Mouse (Mus musculus) liver, adult 2 months (tissue): ENCODE data around the gene Azgp1. TPM values are rescaled to one million over a fixed set of nuclear protein-coding genes. Genes with fewer than 3 reads are reported as not detected.
A peak's percentile ranks its signal among the peaks of the same experiment; 100 is the strongest.
"Not testable (repeated sequence)": the region's sequence is repeated elsewhere in the genome, so short reads cannot be mapped to it uniquely, and the experiment has no call there.

Experiments
- DNase-seq: peaks from one replicate; pipeline ENCODE4 v3.0.0-alpha.2; 2011; ENCODE audit warnings: low read depth, low spot score; ENCODE audit errors: extremely low read depth
- H3K27ac ChIP-seq: fragments of 200-500 bp; replicated peaks from 2 replicates; pipeline ENCODE4 v1.5.1; 2012; ENCODE audit warnings: low read depth, mild to moderate bottlenecking, control low read depth, inconsistent platforms, low read length; ENCODE audit not compliant: insufficient read depth
- H3K27me3 ChIP-seq: fragments of 200-500 bp; 2 replicates; pipeline ENCODE4 v1.6.1; 2012; ENCODE audit warnings: mild to moderate bottlenecking, moderate library complexity, low read length, inconsistent platforms; ENCODE audit not compliant: control insufficient read depth, insufficient read depth
- H3K36me3 ChIP-seq: fragments of 200-500 bp; 2 replicates; pipeline ENCODE4 v1.6.1; 2012; ENCODE audit warnings: low read length, inconsistent platforms; ENCODE audit not compliant: control insufficient read depth, insufficient read depth
- H3K4me1 ChIP-seq: fragments of 200-500 bp; 2 replicates; pipeline ENCODE4 v1.6.1; 2011; ENCODE audit warnings: low read length; ENCODE audit not compliant: control insufficient read depth, insufficient read depth
- H3K4me3 ChIP-seq: fragments of 200-500 bp; 2 replicates; pipeline ENCODE4 v1.5.1; 2011; ENCODE audit warnings: low read depth, mild to moderate bottlenecking, control low read depth, low read length, moderate library complexity; ENCODE audit not compliant: insufficient read depth
- H3K79me2 ChIP-seq: fragments of 200-500 bp; 2 replicates; pipeline ENCODE4 v1.6.1; 2012; ENCODE audit warnings: inconsistent platforms, mild to moderate bottlenecking, low read length, moderate library complexity; ENCODE audit not compliant: control insufficient read depth, insufficient read depth
- H3K9ac ChIP-seq: fragments of 200-500 bp; 2 replicates; pipeline ENCODE4 v1.6.1; 2012; ENCODE audit warnings: low read depth, mild to moderate bottlenecking, control low read depth, inconsistent platforms, low read length
- CTCF ChIP-seq: fragments of 200-500 bp; IDR thresholded peaks from 2 replicates; pipeline ENCODE4 v1.5.1; 2011; ENCODE audit warnings: low read depth, low read length, control low read depth
- POLR2A ChIP-seq: fragments of 200-500 bp; IDR thresholded peaks from 2 replicates; pipeline ENCODE4 v1.6.1; 2011; ENCODE audit warnings: low read length, control low read depth; ENCODE audit not compliant: insufficient read depth; ENCODE audit errors: extremely low read depth
- WGBS: fragments of 180-500 bp; shearing (Covaris S2); methylation state at CpG from one replicate; pipeline ENCODE4 v1.1.7; 2018; 5-methylcytosine and 5-hydroxymethylcytosine counted together
- polyA plus RNA-seq: library from polyadenylated mRNA; depleted of rRNA; stranded (reverse); fragments of >200 nt; gene quantifications from 2 replicates; pipeline ENCODE4 v1.2.3, GENCODE M21; 2012; rRNA removed
- total RNA-seq: library from RNA; depleted of rRNA; stranded (reverse); fragments of >200 nt; gene quantifications from 2 replicates; pipeline ENCODE4 v1.2.3, GENCODE M21; 2014; rRNA removed

Azgp1 gene
- total and polyA plus RNA-seq, 2 experiments = 1,209 to 1,614 TPM

DNA sequence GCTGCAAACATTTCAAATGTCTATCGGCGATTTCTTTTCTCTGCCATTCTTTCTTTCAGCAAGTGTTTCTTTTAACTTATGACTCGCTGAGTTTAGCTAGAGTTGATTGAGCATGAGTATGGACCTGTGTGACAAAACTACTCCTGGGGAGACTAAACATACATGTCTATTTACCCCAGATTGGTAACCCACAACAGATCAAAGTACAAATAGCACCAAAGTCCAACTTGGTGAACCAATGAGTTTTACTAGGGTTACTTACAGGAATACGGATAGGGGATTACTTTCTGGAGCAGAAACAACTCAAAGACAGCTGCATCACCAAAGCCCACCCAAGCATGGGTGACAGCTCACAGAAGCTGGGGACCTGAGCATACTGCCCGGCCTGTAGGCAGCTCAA, 28.1 kb downstream of the Azgp1 start:
- peak; percentile 93 for DNase-seq
- Histone ChIP-seq H3K4me3 (no peak overlapping the region), H3K27me3 (no peaks in the 10 kb centered on the region), H3K9ac (peak overlapping the region; percentile 68), H3K4me1 (peaks cover 26% of the 10 kb centered on the region), H3K36me3 (no peaks in the 10 kb centered on the region), H3K27ac (peak overlapping the region; percentile 99), H3K79me2 (no peaks in the 10 kb centered on the region)
- no peak for TF ChIP-seq POLR2A
- no peak for TF ChIP-seq CTCF
- 26% methylated on average over 5 of the region's 5 CpGs for WGBS

DNA sequence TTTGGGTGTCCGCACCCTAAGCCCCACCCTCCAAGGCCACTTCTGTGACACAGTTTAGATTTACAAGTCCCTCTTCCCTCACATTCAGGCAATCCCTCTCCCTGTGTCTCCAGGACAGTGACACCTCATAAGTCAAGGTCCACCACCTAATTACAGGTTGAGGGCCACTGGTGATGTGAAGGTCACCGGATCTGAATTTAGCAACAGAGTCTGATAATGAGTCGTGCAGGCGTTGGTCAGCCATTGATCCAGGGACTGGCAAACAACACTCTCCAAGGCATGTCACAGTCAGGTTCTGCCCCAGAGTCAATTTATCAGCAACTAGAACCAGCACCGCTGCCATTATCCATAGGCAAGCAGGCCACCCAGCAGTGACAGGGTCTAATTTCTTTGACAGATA, 31.1 kb downstream of the Azgp1 start:
- H3K36me3 ChIP-seq = no peaks in the 10 kb centered on the region
- no peaks in the 10 kb centered on the region for H3K27me3 ChIP-seq
- H3K4me1 ChIP-seq = peaks cover 25% of the 10 kb centered on the region
- peak overlapping the region; percentile 25 for H3K9ac ChIP-seq
- H3K4me3 ChIP-seq = no peak overlapping the region
- peak overlapping the region; percentile 88 for H3K27ac ChIP-seq
- DNase-seq = peak; percentile 97
- 30% methylated on average over 5 of the region's 5 CpGs for WGBS
- TF ChIP-seq CTCF (no peak), POLR2A (no peak)
- H3K79me2 ChIP-seq = no peaks in the 10 kb centered on the region

DNA sequence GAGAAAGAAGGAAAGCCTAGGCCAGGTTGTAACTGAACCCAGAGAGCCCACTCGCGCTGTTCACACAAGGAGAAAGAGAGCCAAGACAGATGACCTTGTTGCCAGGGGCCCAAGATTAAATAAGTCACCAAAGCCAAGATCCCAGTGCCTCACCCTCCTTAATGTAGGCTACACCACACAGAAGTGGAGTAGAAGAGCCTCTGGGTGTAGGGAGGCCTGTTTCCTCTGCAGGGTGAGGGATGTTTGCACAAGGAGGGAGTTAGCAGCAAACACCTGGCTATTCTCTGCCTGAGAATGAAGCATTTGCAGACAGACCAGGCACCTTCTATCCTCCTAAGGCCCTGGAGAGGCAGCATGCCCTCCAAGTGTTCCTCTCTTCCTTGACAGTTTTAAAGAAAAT, 35.2 kb downstream of the Azgp1 start:
- H3K4me3 ChIP-seq = no peak overlapping the region
- H3K36me3 ChIP-seq = no peaks in the 10 kb centered on the region
- H3K27ac ChIP-seq = no peak overlapping the region
- 93% methylated on average over 2 of the region's 2 CpGs for WGBS
- no peak for DNase-seq
- no peaks in the 10 kb centered on the region for H3K27me3 ChIP-seq
- H3K9ac ChIP-seq = no peak overlapping the region
- no peaks in the 10 kb centered on the region for H3K79me2 ChIP-seq
- peaks cover 11% of the 10 kb centered on the region for H3K4me1 ChIP-seq
- no peak for TF ChIP-seq CTCF
- no peak for TF ChIP-seq POLR2A

- H3K36me3 ChIP-seq = no peaks in the 10 kb centered on the region
- no peaks in the 10 kb centered on the region for H3K79me2 ChIP-seq
- H3K27me3 ChIP-seq = no peaks in the 10 kb centered on the region
- no peak for TF ChIP-seq CTCF
- TF ChIP-seq POLR2A = no peak
- DNase-seq = no peak
- peaks cover 10% of the 10 kb centered on the region for H3K4me1 ChIP-seq
- H3K27ac ChIP-seq = no peak overlapping the region
- no peak overlapping the region for H3K9ac ChIP-seq
- no peak overlapping the region for H3K4me3 ChIP-seq
Observed at GRCm38 (mm10) chr5:138016997-138017396, 35.7 kb downstream of the Azgp1 start.

- not testable (repeated sequence) for H3K79me2 ChIP-seq, H3K4me3 ChIP-seq, H3K9ac ChIP-seq, H3K27me3 ChIP-seq, H3K36me3 ChIP-seq, H3K4me1 ChIP-seq
- H3K27ac ChIP-seq = peak overlapping the region; percentile 75
- peak; percentile 89 for DNase-seq
- WGBS = 40% methylated on average over 4 of the region's 4 CpGs
Observed at GRCm38 (mm10) chr5:138019577-138019976, 38.3 kb downstream of the Azgp1 start.

DNA sequence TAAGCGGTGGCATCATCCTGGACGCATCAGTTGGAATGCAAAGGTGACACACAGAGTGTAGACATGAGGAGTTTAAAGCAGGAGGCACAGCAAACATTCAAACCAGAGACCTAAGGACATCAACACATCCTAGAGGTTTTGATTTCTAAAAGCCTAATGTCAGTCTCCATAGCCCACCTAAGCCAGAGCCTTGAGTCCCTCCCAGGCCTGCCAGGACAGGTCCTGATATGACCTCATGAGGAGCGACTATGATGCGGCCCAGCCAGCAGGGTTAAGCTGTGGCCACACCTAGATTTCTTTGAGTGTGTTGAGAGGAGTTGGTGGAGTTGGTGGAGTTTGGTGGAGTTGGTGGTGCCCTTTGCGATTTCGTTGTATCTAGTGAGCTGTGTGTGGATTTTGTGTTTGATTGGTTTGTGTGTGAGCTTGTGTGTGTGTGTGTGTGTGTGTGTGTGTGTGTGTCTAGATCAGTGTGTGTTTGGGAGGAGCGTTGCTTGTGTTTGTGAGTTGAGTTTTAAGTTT, 39.7 kb downstream of the Azgp1 start, which contains the start of the genes Smok3a and Smok3b:
TSS of gene Smok3a (plus strand) at position 301 of the 519 bp plus-strand sequence.
TSS of gene Smok3b (plus strand) at position 469 of the 519 bp plus-strand sequence.
- 96% methylated on average over 4 of the region's 7 CpGs for WGBS
- peak within 1 kb of the TSS; percentile 75; the same call in 1 of the 2 replicates for H3K27ac ChIP-seq
- not testable (repeated sequence) for H3K4me3 ChIP-seq, H3K36me3 ChIP-seq, H3K27me3 ChIP-seq, H3K9ac ChIP-seq, DNase-seq, H3K4me1 ChIP-seq, H3K79me2 ChIP-seq

Other genes starting within 250 kb of the Azgp1 start
- 0.13 and 0.18 TPM in 2 replicates for gene Nyap1, start 239.9 kb upstream of the Azgp1 start, total RNA-seq
- 0.17 and 0.28 TPM in 2 replicates for gene Nyap1, start 239.9 kb upstream of the Azgp1 start, polyA plus RNA-seq
- 4.4 and 4.5 TPM in 2 replicates for gene Tsc22d4, start 235.8 kb upstream of the Azgp1 start, total RNA-seq
- gene Tsc22d4, start 235.8 kb upstream of the Azgp1 start, polyA plus RNA-seq = 11.4 and 22.1 TPM in 2 replicates
- gene Ppp1r35, start 202.7 kb upstream of the Azgp1 start, total RNA-seq = 11.5 and 16.7 TPM in 2 replicates
- 28.9 and 34.0 TPM in 2 replicates for gene Ppp1r35, start 202.7 kb upstream of the Azgp1 start, polyA plus RNA-seq
- 13.7 and 15.9 TPM in 2 replicates for gene Mepce, start 193.9 kb upstream of the Azgp1 start, total RNA-seq
- gene Mepce, start 193.9 kb upstream of the Azgp1 start, polyA plus RNA-seq = 16.3 and 18.7 TPM in 2 replicates
- 3.3 and 4.2 TPM in 2 replicates for gene Zcwpw1, start 193.7 kb upstream of the Azgp1 start, total RNA-seq
- gene Zcwpw1, start 193.7 kb upstream of the Azgp1 start, polyA plus RNA-seq = 1.7 and 1.9 TPM in 2 replicates
- 3.2 TPM in 2 replicates for gene Pilra, start 145.2 kb upstream of the Azgp1 start, total RNA-seq
- gene Pilra, start 145.2 kb upstream of the Azgp1 start, polyA plus RNA-seq = 2.3 and 2.4 TPM in 2 replicates
- 3.2 and 6.1 TPM in 2 replicates for gene Pilrb1, start 123.4 kb upstream of the Azgp1 start, total RNA-seq
- gene Pilrb1, start 123.4 kb upstream of the Azgp1 start, polyA plus RNA-seq = 2.7 and 5.1 TPM in 2 replicates
- 2.1 and 3.7 TPM in 2 replicates for gene Pilrb2, start 109.7 kb upstream of the Azgp1 start, total RNA-seq
- gene Pilrb2, start 109.7 kb upstream of the Azgp1 start, polyA plus RNA-seq = 2.2 and 4.4 TPM in 2 replicates
- 141 and 173 TPM in 2 replicates for gene Cyp3a13, start 59.9 kb upstream of the Azgp1 start, total RNA-seq
- gene Cyp3a13, start 59.9 kb upstream of the Azgp1 start, polyA plus RNA-seq = 22.9 and 28.6 TPM in 2 replicates
- gene Gjc3, start 18.4 kb upstream of the Azgp1 start, total RNA-seq = 0.47 and 0.55 TPM in 2 replicates
- gene Gjc3, start 18.4 kb upstream of the Azgp1 start, polyA plus RNA-seq = 0.18 and 0.44 TPM in 2 replicates
- not detected in 2 replicates for gene Smok3a, start 39.7 kb downstream of the Azgp1 start, total RNA-seq
- not detected in 2 replicates for gene Smok3a, start 39.7 kb downstream of the Azgp1 start, polyA plus RNA-seq
- gene Smok3b, start 39.9 kb downstream of the Azgp1 start, total RNA-seq = 0.37 TPM in 1 of 2 replicates, not detected in the other
- gene Smok3b, start 39.9 kb downstream of the Azgp1 start, polyA plus RNA-seq = not detected in 2 replicates
- not detected in 2 replicates for gene Smok3c, start 71.7 kb downstream of the Azgp1 start, total RNA-seq
- gene Smok3c, start 71.7 kb downstream of the Azgp1 start, polyA plus RNA-seq = not detected in 2 replicates
- 22.2 and 24.3 TPM in 2 replicates for gene Zkscan1, start 103.6 kb downstream of the Azgp1 start, total RNA-seq
- gene Zkscan1, start 103.6 kb downstream of the Azgp1 start, polyA plus RNA-seq = 3.1 and 3.9 TPM in 2 replicates
- 8.9 and 10.2 TPM in 2 replicates for gene Zscan21, start 135.4 kb downstream of the Azgp1 start, total RNA-seq
- gene Zscan21, start 135.4 kb downstream of the Azgp1 start, polyA plus RNA-seq = 6.0 and 6.8 TPM in 2 replicates
- 3.5 and 3.8 TPM in 2 replicates for gene Zfp113, start 174.2 kb downstream of the Azgp1 start, total RNA-seq
- gene Zfp113, start 174.2 kb downstream of the Azgp1 start, polyA plus RNA-seq = 3.6 and 4.2 TPM in 2 replicates
- gene Cops6, start 179.6 kb downstream of the Azgp1 start, total RNA-seq = 61.9 and 74.4 TPM in 2 replicates
- gene Cops6, start 179.6 kb downstream of the Azgp1 start, polyA plus RNA-seq = 109 and 118 TPM in 2 replicates
- gene Ap4m1, start 190.5 kb downstream of the Azgp1 start, total RNA-seq = 9.6 and 12.3 TPM in 2 replicates
- gene Ap4m1, start 190.5 kb downstream of the Azgp1 start, polyA plus RNA-seq = 9.1 and 14.8 TPM in 2 replicates
- 11.0 and 14.8 TPM in 2 replicates for gene Mcm7, start 190.9 kb downstream of the Azgp1 start, total RNA-seq
- 9.7 and 12.4 TPM in 2 replicates for gene Mcm7, start 190.9 kb downstream of the Azgp1 start, polyA plus RNA-seq
- gene Taf6, start 205.9 kb downstream of the Azgp1 start, total RNA-seq = 14.2 and 14.9 TPM in 2 replicates
- 29.9 and 32.7 TPM in 2 replicates for gene Taf6, start 205.9 kb downstream of the Azgp1 start, polyA plus RNA-seq
- gene Cnpy4, start 206.0 kb downstream of the Azgp1 start, total RNA-seq = 4.9 and 5.0 TPM in 2 replicates
- gene Cnpy4, start 206.0 kb downstream of the Azgp1 start, polyA plus RNA-seq = 1.3 and 1.7 TPM in 2 replicates
- gene Mblac1, start 212.8 kb downstream of the Azgp1 start, total RNA-seq = 1.0 and 1.1 TPM in 2 replicates
- gene Mblac1, start 212.8 kb downstream of the Azgp1 start, polyA plus RNA-seq = 2.1 and 2.7 TPM in 2 replicates
- gene Nxpe5, start 244.4 kb downstream of the Azgp1 start, total RNA-seq = not detected in 2 replicates
- gene Nxpe5, start 244.4 kb downstream of the Azgp1 start, polyA plus RNA-seq = 0.04 and 0.07 TPM in 2 replicates